Mouse (Mus musculus) lung, postnatal 0 days (tissue): ENCODE results near the gene Zfp316. TPM values are rescaled to one million over a fixed set of nuclear protein-coding genes. Genes with fewer than 3 reads are reported as not detected.

Experiments used
- ATAC-seq: fragments of 200-750 bp; cut with Nextera tagmentation; 2 replicates; pipeline ENCODE4 v1.8.0; 2017; ENCODE audit warnings: moderate library complexity
- DNase-seq: peaks from one replicate; pipeline ENCODE4 v3.0.0-alpha.2; 2016; ENCODE audit warnings: low spot score
- H3K27ac ChIP-seq: fragments of 300-500 bp; sonication (generic); 2 replicates; pipeline ENCODE4 v1.5.1; 2014; ENCODE audit warnings: antibody characterized with exemption, mild to moderate bottlenecking, low read length, mixed read lengths
- H3K27me3 ChIP-seq: fragments of 300-500 bp; sonication (generic); replicated peaks from 2 replicates; pipeline ENCODE4 v1.6.1; 2014; ENCODE audit warnings: low read length, mixed read lengths; ENCODE audit not compliant: insufficient read depth
- H3K36me3 ChIP-seq: fragments of 300-500 bp; sonication (generic); 2 replicates; pipeline ENCODE4 v1.6.1; 2014; ENCODE audit warnings: low read length, mixed read lengths; ENCODE audit not compliant: insufficient read depth
- H3K4me1 ChIP-seq: fragments of 300-500 bp; sonication (generic); 2 replicates; pipeline ENCODE4 v1.6.1; 2014; ENCODE audit warnings: antibody characterized with exemption, low read depth, low read length, mixed read lengths; ENCODE audit not compliant: insufficient read depth
- H3K4me2 ChIP-seq: fragments of 300-500 bp; sonication (generic); replicated peaks from 2 replicates; pipeline ENCODE4 v1.6.1; 2014; ENCODE audit warnings: low read depth, mild to moderate bottlenecking, low read length, moderate library complexity, mixed read lengths
- H3K4me3 ChIP-seq: fragments of 300-500 bp; sonication (generic); 2 replicates; pipeline ENCODE4 v1.5.1; 2014; ENCODE audit warnings: low read depth, low read length
- H3K9ac ChIP-seq: fragments of 300-500 bp; sonication (generic); replicated peaks from 2 replicates; pipeline ENCODE4 v1.6.1; 2014; ENCODE audit warnings: low read depth, mild to moderate bottlenecking
- H3K9me3 ChIP-seq: fragments of 300-500 bp; sonication (generic); 2 replicates; pipeline ENCODE4 v1.6.1; 2016; ENCODE audit warnings: low read length, mixed read lengths
- CTCF ChIP-seq: IDR thresholded peaks from 2 replicates; pipeline ENCODE4 v1.5.1; 2016; ENCODE audit warnings: antibody characterized with exemption, mild to moderate bottlenecking
- EP300 ChIP-seq: IDR thresholded peaks from 2 replicates; pipeline ENCODE4 v1.6.1; 2016; ENCODE audit warnings: antibody characterized with exemption, mild to moderate bottlenecking, control low read depth
- WGBS: fragments of 180-500 bp; shearing (Covaris S2); extraction: QIAGEN DNeasy Blood & Tissue Kit; methylation state at CpG from one replicate; pipeline ENCODE4 v1.1.7; 2014; 5-methylcytosine and 5-hydroxymethylcytosine counted together
- polyA plus RNA-seq: library from polyadenylated mRNA; unstranded; fragments of >200 nt; fragmentation: Nextera tagmentation; extraction: Ambion mirVana; gene quantifications from 2 replicates; pipeline ENCODE4 v1.2.1, GENCODE M21; 2015

Gene Zfp316
- polyA plus RNA-seq, 1 experiment from 2014 or later, result 1.4 TPM

DNA sequence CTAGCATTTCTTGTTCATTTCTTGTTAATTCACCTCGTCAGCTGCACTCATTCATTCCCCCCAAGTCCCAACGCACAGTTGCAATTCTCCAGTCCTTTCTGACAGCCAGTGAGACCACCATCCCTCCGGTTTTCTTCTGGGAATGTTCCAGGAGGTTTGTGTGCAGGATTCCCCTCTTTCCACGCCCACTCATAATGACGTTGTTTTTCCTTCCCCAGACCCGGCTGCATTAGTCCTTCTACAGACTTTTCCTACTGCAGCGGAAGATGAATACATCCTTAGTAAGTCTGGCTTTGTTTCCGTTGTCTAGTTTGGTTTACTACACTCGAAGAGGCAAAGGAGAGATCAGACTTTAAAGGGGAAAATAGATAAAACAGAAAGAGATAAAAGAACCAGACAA lies 33.8 kb downstream of the Zfp316 start:
- Histone ChIP-seq H3K9me3 (no peaks in the 10 kb centered on the region), H3K27me3 (no peaks in the 10 kb centered on the region), H3K9ac (no peak overlapping the region; the same call in none of the 2 replicates), H3K4me2 (peak overlapping the region; percentile 90), H3K4me3 (peak overlapping the region; percentile 80; the same call in 1 of the 2 replicates), H3K36me3 (peaks cover 12% of the 10 kb centered on the region; the same call in 1 of the 2 replicates), H3K4me1 (peaks cover 6% of the 10 kb centered on the region; the same call in 1 of the 2 replicates), H3K27ac (no peak overlapping the region)
- no peak for DNase-seq
- no peak for ATAC-seq
- WGBS, result 25% methylated on average over 9 of the region's 9 CpGs
- no peak for TF ChIP-seq CTCF
- TF ChIP-seq EP300, result no peak

DNA sequence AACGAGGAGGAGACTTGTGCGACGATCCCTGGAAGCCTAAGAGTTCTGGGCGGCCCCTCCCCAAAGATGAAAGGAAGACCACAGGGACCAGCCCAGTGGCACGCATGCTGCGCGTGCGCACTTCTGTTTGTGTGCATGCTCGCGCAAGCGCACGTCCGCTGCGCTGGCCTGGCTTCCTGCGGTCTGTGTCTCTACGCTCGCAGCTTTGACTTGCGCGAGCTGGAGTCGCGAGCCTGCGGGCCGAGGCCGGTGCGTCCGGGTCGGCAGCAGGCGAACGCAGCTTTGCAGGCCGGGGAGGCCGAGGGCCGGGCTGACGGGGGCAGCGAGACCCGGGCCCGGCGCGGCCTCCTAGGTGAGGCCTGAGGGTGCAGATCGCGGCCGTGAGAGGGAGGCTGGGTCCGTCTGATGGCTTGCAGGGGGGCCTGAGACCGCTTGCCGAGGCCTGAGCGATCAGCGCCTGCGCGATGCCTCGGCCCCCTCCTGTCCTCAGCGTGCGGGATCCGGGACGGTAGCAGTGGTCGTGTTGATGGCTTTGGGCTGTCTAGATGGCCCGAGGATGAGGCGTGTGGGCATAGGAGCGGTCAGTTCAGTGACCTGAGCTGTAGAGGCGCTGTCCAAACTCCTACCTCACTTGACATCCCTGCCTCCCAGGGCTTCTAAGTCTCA lies 34.7 kb downstream of the Zfp316 start, which contains the start of gene Zfp12:
TSS of gene Zfp12 (plus strand) at position 136 of the 666 bp plus-strand sequence.
- Histone ChIP-seq H3K27ac (peak within 1 kb of the TSS; percentile 92), H3K9me3 (no peaks in the 10 kb centered on the region), H3K4me3 (peak within 1 kb of the TSS; percentile 80), H3K4me2 (peak within 1 kb of the TSS; percentile 90), H3K4me1 (peaks cover 6% of the 10 kb centered on the region; the same call in 1 of the 2 replicates), H3K27me3 (no peaks in the 10 kb centered on the region), H3K36me3 (0 out of 2 replicates have a peak, but pooled peaks cover 4% of the 10 kb centered on the region), H3K9ac (peak within 1 kb of the TSS; percentile 85)
- DNase-seq, result peak; percentile 98
- ATAC-seq, result peak; percentile 99
- WGBS, result under 1% methylated on average over 58 of the region's 58 CpGs
- TF ChIP-seq CTCF (peak; percentile 61), EP300 (no peak)

DNA sequence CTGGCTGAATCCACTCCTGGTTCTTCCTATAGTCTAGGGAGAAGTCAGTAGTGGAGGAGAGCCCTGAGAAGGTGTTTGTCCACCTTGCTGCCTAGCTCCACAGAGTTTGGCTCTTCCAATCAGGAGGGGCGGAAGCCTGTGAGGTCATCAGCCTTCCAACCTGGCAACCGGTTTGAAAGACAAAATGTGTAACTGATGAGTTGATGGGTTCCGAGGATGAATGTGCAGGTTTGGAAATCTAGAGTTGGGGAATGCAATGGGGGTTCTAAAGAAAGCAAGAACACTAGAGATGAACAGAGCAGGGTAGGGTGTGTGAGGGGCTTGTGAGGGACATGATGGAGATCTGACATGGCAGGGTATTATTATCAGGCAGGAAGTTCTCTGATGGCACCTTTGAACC lies 43.0 kb downstream of the Zfp316 start, which contains the start of gene Spdye4a:
TSS of gene Spdye4a (minus strand) at position 101 of the 400 bp plus-strand sequence.
- Histone ChIP-seq H3K4me3 (no peak within 1 kb of the TSS), H3K9me3 (no peaks in the 10 kb centered on the region), H3K9ac (no peak within 1 kb of the TSS), H3K4me2 (no peak within 1 kb of the TSS), H3K27me3 (no peaks in the 10 kb centered on the region), H3K4me1 (no peaks in the 10 kb centered on the region), H3K36me3 (no peaks in the 10 kb centered on the region), H3K27ac (no peak within 1 kb of the TSS)
- WGBS, result 87% methylated on average over 3 of the region's 3 CpGs
- no peak for TF ChIP-seq CTCF
- TF ChIP-seq EP300, result no peak
- ATAC-seq, result no peak
- DNase-seq, result no peak

DNA sequence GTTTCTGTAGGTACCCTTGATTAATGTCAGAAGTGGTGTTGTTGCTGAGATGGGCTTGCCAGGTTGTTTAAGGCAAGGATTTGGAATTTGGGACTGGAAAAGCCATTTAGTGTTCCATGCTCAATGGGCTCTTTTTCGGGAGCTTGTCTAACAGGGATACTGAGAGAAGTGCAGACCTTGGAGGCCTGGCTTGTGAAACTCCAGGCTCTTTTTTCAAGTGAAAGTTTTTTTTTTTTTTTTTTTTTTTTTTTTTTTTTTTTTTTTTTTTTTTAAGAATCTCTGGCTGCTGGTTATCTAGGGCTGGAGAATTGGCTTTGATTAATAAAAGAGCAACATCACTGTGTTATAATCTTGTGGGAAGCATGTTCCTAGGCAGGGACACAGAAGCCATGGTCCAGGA lies 47.5 kb downstream of the Zfp316 start:
- H3K9ac ChIP-seq, result no peak overlapping the region
- H3K36me3 ChIP-seq, result no peaks in the 10 kb centered on the region
- H3K4me2 ChIP-seq, result no peak overlapping the region
- no peak for DNase-seq
- WGBS, result 83% methylated on average over 1 of the region's 1 CpGs
- no peaks in the 10 kb centered on the region for H3K27me3 ChIP-seq
- no peak overlapping the region for H3K4me3 ChIP-seq
- no peak overlapping the region for H3K27ac ChIP-seq
- H3K9me3 ChIP-seq, result no peaks in the 10 kb centered on the region
- no peak for ATAC-seq
- no peak for TF ChIP-seq EP300
- no peak for TF ChIP-seq CTCF
- H3K4me1 ChIP-seq, result no peaks in the 10 kb centered on the region

DNA sequence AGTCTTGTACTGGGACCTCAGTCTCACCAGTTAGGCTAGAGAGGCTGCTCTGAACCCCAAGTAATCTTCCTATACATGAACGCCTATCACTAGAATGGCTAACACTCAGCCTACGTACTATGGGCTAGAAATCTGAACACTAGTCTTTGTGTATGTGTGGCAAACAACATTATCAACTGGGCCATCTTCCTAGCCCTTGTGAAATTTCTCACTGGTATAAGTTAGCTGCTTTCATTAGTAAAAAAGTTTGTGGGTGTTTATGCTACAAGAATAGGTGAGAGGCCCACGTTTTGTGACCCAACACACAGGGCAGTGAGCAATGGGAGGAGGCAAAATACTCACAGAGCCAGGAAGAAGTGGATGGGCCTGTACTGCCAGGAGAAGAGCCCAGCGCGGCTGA lies 48.8 kb downstream of the Zfp316 start:
- no peak overlapping the region for H3K9ac ChIP-seq
- DNase-seq, result no peak

DNA sequence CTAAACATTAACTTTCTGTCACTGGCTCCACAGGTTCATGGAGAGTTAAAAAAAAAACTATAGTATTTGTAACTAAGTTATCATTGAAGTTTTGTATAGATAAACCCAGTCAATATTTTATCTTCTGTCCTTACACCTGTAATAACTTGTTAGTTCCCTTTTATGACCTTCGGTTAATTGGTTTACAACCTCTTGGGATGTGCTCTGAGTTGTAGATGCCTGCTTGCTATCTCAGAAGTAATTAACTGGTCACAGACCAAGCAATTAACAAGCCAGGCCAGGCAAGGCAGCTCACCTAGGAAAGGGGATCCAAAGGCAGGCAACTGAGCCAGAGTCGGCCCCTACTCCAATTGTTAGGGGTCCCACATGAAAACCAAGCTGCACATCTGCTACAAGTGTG lies 56.0 kb downstream of the Zfp316 start:
- ATAC-seq, result no peak
- WGBS, result 89% methylated on average over 2 of the region's 2 CpGs
- TF ChIP-seq CTCF (no peak), EP300 (no peak)
- Histone ChIP-seq H3K36me3 (no peaks in the 10 kb centered on the region), H3K9ac (no peak overlapping the region), H3K4me1 (no peaks in the 10 kb centered on the region), H3K4me3 (no peak overlapping the region), H3K27me3 (no peaks in the 10 kb centered on the region), H3K4me2 (no peak overlapping the region), H3K27ac (no peak overlapping the region), H3K9me3 (no peaks in the 10 kb centered on the region)
- DNase-seq, result no peak

More for the DNA sequence above, 48.8 kb downstream of the Zfp316 start:
- H3K4me1 ChIP-seq, result no peaks in the 10 kb centered on the region
- H3K4me2 ChIP-seq, result no peak overlapping the region
- ATAC-seq, result no peak
- TF ChIP-seq CTCF, result no peak
- no peak for TF ChIP-seq EP300
- H3K36me3 ChIP-seq, result no peaks in the 10 kb centered on the region
- no peaks in the 10 kb centered on the region for H3K9me3 ChIP-seq
- H3K27me3 ChIP-seq, result no peaks in the 10 kb centered on the region
- H3K27ac ChIP-seq, result no peak overlapping the region
- 61% methylated on average over 3 of the region's 5 CpGs for WGBS
- H3K4me3 ChIP-seq, result no peak overlapping the region
